Mouse (Mus musculus) splenic B cell, adult 2 months (primary cell): ENCODE measurements around the gene Mpst.

Experiments used
- DNase-seq: peaks from one replicate; pipeline ENCODE4 v3.0.0-alpha.2; 2011; ENCODE audit warnings: low read depth, low spot score
- H3K27me3 ChIP-seq: 2 replicates; pipeline ENCODE4 v1.6.1; 2012; ENCODE audit warnings: mild to moderate bottlenecking, low read length, moderate library complexity, mixed read lengths; ENCODE audit not compliant: control insufficient read depth, poor library complexity, insufficient read depth, severe bottlenecking
- H3K36me3 ChIP-seq: 2 replicates; pipeline ENCODE4 v1.6.1; 2012; ENCODE audit warnings: mild to moderate bottlenecking, low read length, moderate library complexity, mixed read lengths; ENCODE audit not compliant: control insufficient read depth, poor library complexity, insufficient read depth, severe bottlenecking

Mpst gene

GRCm38 (mm10) chr15:78385564-78385963 lies 20.7 kb upstream of the Mpst start:
- Histone ChIP-seq H3K36me3 (no peaks in the 10 kb centered on the region), H3K27me3 (no peaks in the 10 kb centered on the region)
- no peak for DNase-seq

- no peaks in the 10 kb centered on the region for H3K36me3 ChIP-seq
- no peak for DNase-seq
- no peaks in the 10 kb centered on the region; the same call in 1 of the 2 replicates for H3K27me3 ChIP-seq
These were observed 15.4 kb upstream of the Mpst start for GRCm38 (mm10) chr15:78390855-78391254.

- no peaks in the 10 kb centered on the region for H3K36me3 ChIP-seq
- H3K27me3 ChIP-seq, result no peaks in the 10 kb centered on the region; the same call in 1 of the 2 replicates
- DNase-seq, result no peak
These were observed 10.7 kb upstream of the Mpst start, which contains the start of gene Tex33 for GRCm38 (mm10) chr15:78395478-78395962. Gene Tex33 (minus strand): TSS chr15:78395912.

- Histone ChIP-seq H3K27me3 (no peaks in the 10 kb centered on the region), H3K36me3 (no peaks in the 10 kb centered on the region)
- DNase-seq, result no peak
These were observed 4.9 kb upstream of the Mpst start for GRCm38 (mm10) chr15:78401345-78401744.

- Histone ChIP-seq H3K27me3 (no peaks in the 10 kb centered on the region), H3K36me3 (no peaks in the 10 kb centered on the region)
- DNase-seq, result no peak
These were observed 4.3 kb upstream of the Mpst start for GRCm38 (mm10) chr15:78401921-78402320.

GRCm38 (mm10) chr15:78402423-78402822 lies 3.8 kb upstream of the Mpst start:
- Histone ChIP-seq H3K36me3 (no peaks in the 10 kb centered on the region), H3K27me3 (no peaks in the 10 kb centered on the region)
- DNase-seq, result no peak

GRCm38 (mm10) chr15:78403301-78403741 lies 2.9 kb upstream of the Mpst start:
- Histone ChIP-seq H3K27me3 (no peaks in the 10 kb centered on the region), H3K36me3 (no peaks in the 10 kb centered on the region)
- no peak for DNase-seq

- no peak for DNase-seq
- Histone ChIP-seq H3K27me3 (no peaks in the 10 kb centered on the region), H3K36me3 (no peaks in the 10 kb centered on the region)
These were observed 2.3 kb upstream of the Mpst start for GRCm38 (mm10) chr15:78403896-78404295.

GRCm38 (mm10) chr15:78405098-78405497 lies 1.1 kb upstream of the Mpst start:
- Histone ChIP-seq H3K27me3 (no peaks in the 10 kb centered on the region), H3K36me3 (no peaks in the 10 kb centered on the region)
- DNase-seq, result no peak

GRCm38 (mm10) chr15:78405517-78406211 lies 552 bp upstream of the Mpst start, which contains the start of gene Tst:
Gene Tst (minus strand): TSS chr15:78405907.
- DNase-seq, result peak; percentile 68
- H3K36me3 ChIP-seq, result no peaks in the 10 kb centered on the region
- H3K27me3 ChIP-seq, result no peaks in the 10 kb centered on the region

- no peak for DNase-seq
- no peaks in the 10 kb centered on the region for H3K27me3 ChIP-seq
These were observed 3.4 kb downstream of the Mpst start for GRCm38 (mm10) chr15:78409570-78410052.

GRCm38 (mm10) chr15:78413083-78413718 lies 7.0 kb downstream of the Mpst start:
- DNase-seq, result no peak
- H3K36me3 ChIP-seq, result peaks cover 2% of the 10 kb centered on the region; the same call in 1 of the 2 replicates
- H3K27me3 ChIP-seq, result no peaks in the 10 kb centered on the region

More at GRCm38 (mm10) chr15:78409570-78410052, 3.4 kb downstream of the Mpst start:
- peaks cover 2% of the 10 kb centered on the region; the same call in 1 of the 2 replicates for H3K36me3 ChIP-seq

- Histone ChIP-seq H3K36me3 (peaks cover 2% of the 10 kb centered on the region; the same call in 1 of the 2 replicates), H3K27me3 (no peaks in the 10 kb centered on the region)
- DNase-seq, result no peak
These were observed 7.5 kb downstream of the Mpst start for GRCm38 (mm10) chr15:78413719-78414117.

- peaks cover 2% of the 10 kb centered on the region; the same call in 1 of the 2 replicates for H3K36me3 ChIP-seq
- no peaks in the 10 kb centered on the region for H3K27me3 ChIP-seq
- DNase-seq, result no peak
These were observed 7.9 kb downstream of the Mpst start for GRCm38 (mm10) chr15:78414157-78414556.

GRCm38 (mm10) chr15:78416937-78417336 lies 10.7 kb downstream of the Mpst start:
- DNase-seq, result no peak
- Histone ChIP-seq H3K27me3 (no peaks in the 10 kb centered on the region), H3K36me3 (no peaks in the 10 kb centered on the region)
